Mouse (Mus musculus) megakaryocyte-erythroid progenitor cell, adult 5 weeks (primary cell): Measurements from ENCODE around the gene Golga3. TPM values are rescaled to one million over a fixed set of nuclear protein-coding genes. Genes with fewer than 3 reads are reported as not detected.

Experiments used
- polyA plus RNA-seq: library from polyadenylated mRNA; stranded (reverse); fragments of >175 nt; gene quantifications from 2 replicates; pipeline ENCODE4 v1.2.3, GENCODE M21; 2012

Golga3 gene
- 3.3 and 3.5 TPM in 2 replicates for polyA plus RNA-seq

DNA sequence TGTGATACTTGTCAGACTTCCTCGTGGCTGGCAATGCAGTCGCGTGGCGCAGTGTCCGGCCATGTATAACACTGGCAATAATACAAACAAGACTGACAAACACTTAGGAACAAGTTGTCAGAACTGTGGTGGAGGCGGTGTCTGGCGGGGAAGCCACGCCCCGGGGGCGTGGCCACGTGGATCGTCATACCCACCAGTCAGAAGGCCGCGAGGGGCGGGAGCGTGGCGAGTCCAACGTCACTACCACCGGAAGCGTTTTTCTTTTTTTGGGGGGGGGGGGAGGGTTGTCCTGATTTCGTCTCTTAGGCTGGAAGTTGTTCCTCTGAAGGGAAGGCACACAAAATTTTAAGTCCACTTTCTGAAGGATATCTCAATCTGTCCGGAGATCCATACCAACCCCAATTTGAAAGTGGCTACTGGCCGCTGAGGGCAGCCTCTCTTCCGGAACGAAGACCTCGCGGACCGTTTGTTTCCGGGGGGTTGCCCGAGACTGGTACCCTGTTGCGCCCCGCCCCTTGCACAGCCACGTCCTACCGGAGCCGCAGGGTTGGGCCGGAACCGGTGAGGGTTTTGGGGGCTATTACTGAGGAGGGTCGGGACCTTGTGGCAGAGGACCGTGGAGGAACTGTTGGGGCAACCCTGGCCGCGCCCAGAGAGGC, at the start of gene Golga3:
Gene Golga3 (plus strand): TSS at position 340 of the 659 bp plus-strand sequence.

DNA sequence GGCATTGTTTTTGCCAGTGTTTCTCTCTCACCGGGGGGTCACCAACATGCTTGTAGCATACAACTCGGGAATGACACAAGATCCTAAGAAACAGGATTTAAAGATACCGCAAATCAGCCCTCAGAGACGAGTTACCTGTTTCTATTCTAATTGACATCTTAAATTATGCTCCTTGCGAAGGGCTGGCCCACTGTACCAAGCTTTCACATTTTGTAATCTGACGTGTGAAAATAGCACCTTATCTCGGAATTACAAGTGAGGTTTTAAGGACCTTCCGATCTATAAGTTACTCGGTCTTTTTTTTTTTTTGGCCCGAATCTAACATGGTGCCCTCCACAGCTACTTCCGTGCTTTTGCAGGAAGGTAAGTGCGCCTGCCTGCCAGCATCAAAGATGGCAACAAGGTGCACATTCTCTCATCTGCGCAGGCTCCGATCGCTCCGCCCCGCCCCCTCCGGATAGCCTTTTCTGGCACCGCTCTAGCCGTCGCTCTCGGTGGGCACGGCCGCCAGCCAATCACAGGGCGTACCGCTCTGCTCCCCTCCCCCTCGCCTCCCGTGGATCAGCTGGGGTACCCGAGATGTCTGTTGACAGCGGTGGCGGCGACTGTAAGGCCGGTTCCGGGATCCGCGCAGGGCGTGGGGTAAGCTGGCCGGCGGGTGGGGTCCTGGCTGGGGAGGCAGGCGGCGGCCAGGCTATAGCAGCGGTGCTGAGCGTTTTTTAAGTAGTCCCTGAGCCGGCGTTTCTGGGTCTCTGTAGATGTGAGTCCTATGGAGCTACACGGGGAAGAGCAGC, 41.0 kb upstream of the Golga3 start, which contains the start of gene Chfr:
Gene Chfr (plus strand): TSS at position 550 of the 794 bp plus-strand sequence.

DNA sequence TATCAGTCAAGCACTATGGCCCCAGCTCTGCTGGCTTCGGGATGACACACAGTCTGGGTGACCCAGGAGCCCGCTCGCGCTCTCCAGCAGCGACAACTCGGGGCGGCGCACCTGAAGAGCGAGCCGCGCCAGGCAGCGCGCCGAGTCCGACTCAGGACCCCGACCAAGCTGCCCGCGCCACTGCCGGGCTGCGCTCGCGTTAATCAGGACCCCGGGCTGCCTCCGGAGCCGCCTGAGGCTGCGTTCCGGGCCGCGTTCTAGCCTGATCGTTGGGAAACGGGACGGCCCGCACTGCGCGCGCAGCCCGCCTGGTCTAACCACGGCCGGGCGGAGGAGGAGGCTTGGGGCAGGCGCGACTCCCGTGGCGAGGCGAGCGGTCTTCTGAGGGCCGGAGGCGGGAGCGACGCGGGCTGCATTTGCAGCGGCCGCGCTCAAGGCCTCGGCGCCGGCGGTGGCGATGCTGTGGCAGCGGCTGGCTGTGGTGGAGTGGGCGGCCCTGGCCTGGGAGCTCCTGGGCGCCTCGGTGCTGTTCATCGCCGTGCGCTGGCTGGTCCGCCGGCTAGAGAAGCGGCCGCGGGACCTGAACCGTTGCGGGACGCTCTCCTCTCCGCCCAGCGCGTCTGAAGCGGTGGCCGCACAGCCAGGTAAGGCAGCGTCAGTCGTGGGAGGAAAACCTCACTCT, 54.4 kb downstream of the Golga3 start, which contains the start of gene Ankle2:
Gene Ankle2 (plus strand): TSS at position 225 of the 682 bp plus-strand sequence.

DNA sequence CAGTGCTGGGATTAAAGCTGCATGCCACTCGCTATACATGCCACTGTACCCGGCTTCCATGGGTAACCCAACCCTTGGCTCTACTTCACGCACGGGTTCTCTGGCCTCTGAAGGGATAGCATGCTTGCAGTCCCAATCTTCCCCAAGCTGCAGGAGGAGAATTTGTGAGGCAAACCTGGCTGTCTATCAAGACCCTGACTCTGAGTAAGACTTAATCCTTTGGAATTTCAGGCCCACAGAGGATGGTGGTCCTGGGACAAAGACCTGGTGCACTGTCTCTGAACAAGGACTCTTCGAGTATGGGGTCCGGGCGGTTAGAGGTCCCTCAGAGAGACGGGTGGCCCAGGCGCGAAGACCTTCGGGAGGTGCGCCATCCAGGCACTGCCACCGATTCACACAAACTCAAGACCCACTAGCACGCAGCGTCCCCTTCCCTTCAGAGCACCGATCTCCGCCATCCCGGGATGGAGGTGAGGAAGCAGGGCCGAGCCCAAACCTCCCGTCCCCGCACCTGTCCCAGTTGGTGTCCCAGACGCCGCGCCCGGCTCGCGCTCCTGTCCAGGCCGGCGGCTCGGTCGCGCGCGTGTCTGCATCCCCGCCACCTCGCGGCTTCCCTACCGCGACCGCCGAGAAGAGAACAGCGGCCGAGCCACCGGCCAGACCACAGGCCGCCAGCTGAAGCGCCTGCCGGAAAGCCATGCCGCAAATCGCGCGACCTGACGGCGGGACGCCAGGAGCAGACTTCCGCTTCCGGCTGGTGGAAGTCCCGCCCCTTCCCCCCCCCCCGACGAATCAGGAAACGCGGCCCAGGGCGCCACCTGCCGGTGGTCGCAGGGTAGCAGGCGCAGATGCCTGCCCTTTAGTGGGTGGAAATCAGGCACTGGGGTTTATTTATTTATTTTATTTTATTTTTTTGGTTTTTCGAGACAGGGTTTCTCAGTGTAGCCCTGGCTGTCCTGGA, 92.9 kb downstream of the Golga3 start, which contains the start of gene Pgam5:
Gene Pgam5 (minus strand): TSS at position 773 of the 961 bp plus-strand sequence.

Other genes starting within 250 kb of the Golga3 start
- 0.65 and 1.6 TPM in 2 replicates for gene Zfp932, start 180.2 kb upstream of the Golga3 start, polyA plus RNA-seq
- 0.09 TPM in 1 of 2 replicates, not detected in the other for gene Gm17655, start 104.2 kb upstream of the Golga3 start, polyA plus RNA-seq
- 0.03 TPM in 1 of 2 replicates, not detected in the other for gene Gm35315, start 82.3 kb upstream of the Golga3 start, polyA plus RNA-seq
- 0.08 and 0.09 TPM in 2 replicates for gene Plcxd1, start 76.7 kb upstream of the Golga3 start, polyA plus RNA-seq
- gene Gtpbp6, start 68.5 kb upstream of the Golga3 start, polyA plus RNA-seq = 86.3 and 108 TPM in 2 replicates
- 0.37 and 0.67 TPM in 2 replicates for gene Zfp605, start 66.6 kb upstream of the Golga3 start, polyA plus RNA-seq
- 43.5 and 55.3 TPM in 2 replicates for gene Chfr, start 40.9 kb upstream of the Golga3 start, polyA plus RNA-seq
- 14.0 and 15.1 TPM in 2 replicates for gene Ankle2, start 54.3 kb downstream of the Golga3 start, polyA plus RNA-seq
- 11.6 and 13.4 TPM in 2 replicates for gene Pgam5, start 93.2 kb downstream of the Golga3 start, polyA plus RNA-seq
- gene Pxmp2, start 109.5 kb downstream of the Golga3 start, polyA plus RNA-seq = 12.7 and 13.9 TPM in 2 replicates
- 15.1 and 23.6 TPM in 2 replicates for gene Pole, start 109.6 kb downstream of the Golga3 start, polyA plus RNA-seq
- gene P2rx2, start 166.5 kb downstream of the Golga3 start, polyA plus RNA-seq = not detected in 2 replicates
- gene Lrcol1, start 168.0 kb downstream of the Golga3 start, polyA plus RNA-seq = not detected in 2 replicates